Mouse (Mus musculus) E14TG2a.4 (cell line): ENCODE measurements around the gene Grip1.

Experiments
- CTCF ChIP-seq: conservative IDR thresholded peaks from 2 replicates; pipeline ENCODE4 v1.5.1; 2014; ENCODE audit warnings: low read length
- NANOG ChIP-seq: IDR thresholded peaks from 2 replicates; pipeline ENCODE4 v1.6.1; 2014; ENCODE audit warnings: borderline replicate concordance, low read length, mixed read lengths
- POU5F1 ChIP-seq: IDR thresholded peaks from 2 replicates; pipeline ENCODE4 v1.6.1; 2014; ENCODE audit warnings: low read length, borderline replicate concordance

DNA sequence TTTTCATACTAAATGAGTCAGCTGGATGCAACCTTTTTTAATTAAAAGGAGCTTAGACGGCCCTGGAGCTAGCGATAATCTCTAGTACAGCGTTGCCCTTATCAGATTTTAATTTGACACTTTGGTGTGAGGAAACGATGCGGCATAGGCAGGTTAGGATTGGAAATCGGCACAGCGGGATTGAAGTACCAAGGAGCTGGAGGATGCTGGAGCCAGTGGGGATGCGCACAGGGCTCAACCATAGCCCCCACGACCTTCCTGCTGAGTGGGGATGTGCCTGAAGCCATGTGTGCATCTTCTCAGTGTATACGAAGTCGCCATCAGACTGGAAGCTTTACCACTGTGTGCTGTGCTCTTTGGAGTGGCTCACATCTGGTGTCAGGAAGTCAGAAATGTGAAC lies 526.4 kb downstream of the Grip1 start:
- no peak for TF ChIP-seq CTCF
- peak; percentile 11; the same call in 1 of the 2 replicates for TF ChIP-seq NANOG
- TF ChIP-seq POU5F1 = no peak
